Mouse (Mus musculus): Measurements from ENCODE around the gene Dnm3.
"Not testable (repeated sequence)": the region's sequence is repeated elsewhere in the genome, so short reads cannot be mapped to it uniquely, and the experiment has no call there.

The Dnm3 gene

DNA sequence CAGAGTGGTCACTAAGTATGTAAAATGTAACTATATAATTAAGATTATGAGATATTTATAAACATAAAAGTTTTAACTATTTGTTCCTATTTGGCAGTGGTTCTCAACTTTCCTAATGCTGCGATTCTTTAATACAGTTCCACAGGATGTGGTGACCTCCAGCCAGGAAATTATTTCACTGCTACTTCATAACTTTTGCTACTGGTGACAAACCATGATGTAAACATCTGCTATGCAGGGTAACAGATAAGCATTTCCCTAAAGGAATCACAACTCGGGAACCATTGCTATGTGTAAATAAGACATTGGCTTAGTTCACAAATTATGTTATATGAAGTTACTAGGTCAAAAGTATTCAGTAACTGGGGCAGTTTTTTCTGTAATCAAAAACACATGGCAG, 48.9 kb downstream of the Dnm3 start:
- no peak for DNase-seq (ENCODE audit: low read depth)

DNA sequence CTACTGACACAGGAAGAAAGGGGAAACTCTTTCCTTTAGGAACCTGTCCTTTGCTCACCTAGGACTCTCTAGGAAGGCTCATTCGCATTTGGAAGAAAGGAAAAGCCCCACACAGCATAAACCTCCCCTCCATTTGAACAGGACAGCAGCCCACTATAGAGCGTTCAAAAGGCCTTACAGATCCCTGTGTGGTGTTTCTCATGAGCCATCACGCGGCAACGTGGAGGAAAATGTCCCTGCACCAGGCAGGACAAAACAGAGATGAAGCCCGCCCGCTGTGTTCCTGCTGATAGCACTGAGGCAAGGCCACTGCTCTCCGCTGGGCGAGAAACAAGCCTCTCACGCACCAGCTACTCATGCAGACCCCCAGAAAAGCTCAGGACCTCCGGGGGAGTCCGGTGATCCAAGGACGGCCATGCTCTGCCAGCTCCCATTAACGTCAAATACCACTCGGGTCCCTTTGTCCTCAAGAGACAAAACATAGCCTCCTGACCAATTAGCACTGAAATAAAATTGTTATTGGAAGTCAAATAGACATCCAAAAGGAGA, 51.8 kb downstream of the Dnm3 start:
- no peak for DNase-seq (ENCODE audit: low read depth)

DNA sequence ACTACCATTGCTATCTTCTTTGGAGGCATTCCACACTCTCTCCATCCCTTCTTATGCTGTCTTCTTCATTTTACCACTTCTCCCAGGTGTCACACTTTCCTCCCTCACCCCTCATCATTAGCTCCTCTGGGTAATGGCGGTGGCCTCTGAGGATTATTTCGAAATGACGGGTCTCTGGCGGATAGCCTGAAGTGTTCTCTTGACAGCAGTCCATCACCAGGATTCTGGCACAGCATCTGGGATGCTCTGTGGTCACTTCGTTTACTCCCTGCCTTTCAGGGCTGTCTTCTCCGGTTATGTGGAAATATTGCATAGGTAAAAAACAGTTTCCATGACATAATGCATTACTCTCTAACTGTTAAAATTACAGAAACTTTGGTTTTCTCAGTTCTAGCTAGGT, 55.0 kb downstream of the Dnm3 start:
- DNase-seq (ENCODE audit: low read depth), result no peak

DNA sequence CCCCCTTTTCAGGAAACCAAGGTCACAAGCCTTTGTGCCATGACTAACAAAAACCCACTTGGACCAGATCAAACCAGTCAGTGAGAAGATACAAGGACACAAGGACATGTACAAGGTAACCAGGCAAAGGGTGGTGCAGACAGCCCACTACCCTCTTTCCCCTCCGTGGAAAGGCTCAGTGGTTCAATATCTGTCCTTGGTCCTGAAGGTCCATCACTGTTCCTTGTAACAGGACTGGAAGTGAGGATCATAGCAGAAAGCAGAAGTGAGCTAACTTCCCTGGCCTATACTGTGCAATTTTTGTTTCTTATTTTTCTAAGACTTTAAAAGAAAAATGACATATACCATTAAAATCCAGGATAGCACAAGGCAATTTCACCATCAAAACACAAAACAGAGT, 64.0 kb downstream of the Dnm3 start:
- no peak for DNase-seq (ENCODE audit: low read depth)

DNA sequence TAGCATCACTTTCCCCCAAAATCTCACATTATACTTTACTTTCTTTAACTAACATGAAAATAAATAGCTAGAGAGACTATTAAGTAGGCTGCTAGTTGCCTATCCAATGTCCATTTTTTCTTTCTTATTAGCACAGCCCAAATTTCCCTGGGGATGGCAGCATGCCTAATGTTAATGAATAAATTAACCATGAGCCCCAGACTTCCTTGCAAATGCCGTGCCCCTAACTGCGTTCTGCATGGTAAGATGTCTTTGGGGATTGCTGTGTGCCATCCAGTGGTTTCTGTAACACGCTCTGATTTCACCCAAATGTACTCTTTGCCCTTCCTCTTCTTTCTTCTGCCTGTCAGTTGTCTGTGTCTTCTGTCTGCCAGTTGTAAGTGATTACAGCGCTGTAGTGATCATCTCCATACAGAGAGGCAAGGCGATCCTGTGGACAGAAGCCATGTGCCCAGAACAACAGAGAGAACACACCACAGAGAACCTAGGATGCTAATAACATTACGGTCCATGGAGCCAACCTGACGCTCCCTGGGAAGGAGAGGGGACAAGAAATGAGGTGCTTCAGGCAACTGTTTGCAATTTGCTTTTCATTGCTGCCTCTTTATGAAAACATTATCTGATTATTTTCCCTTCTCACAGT, 64.9 kb downstream of the Dnm3 start:
- no peak for DNase-seq (ENCODE audit: low read depth)

DNA sequence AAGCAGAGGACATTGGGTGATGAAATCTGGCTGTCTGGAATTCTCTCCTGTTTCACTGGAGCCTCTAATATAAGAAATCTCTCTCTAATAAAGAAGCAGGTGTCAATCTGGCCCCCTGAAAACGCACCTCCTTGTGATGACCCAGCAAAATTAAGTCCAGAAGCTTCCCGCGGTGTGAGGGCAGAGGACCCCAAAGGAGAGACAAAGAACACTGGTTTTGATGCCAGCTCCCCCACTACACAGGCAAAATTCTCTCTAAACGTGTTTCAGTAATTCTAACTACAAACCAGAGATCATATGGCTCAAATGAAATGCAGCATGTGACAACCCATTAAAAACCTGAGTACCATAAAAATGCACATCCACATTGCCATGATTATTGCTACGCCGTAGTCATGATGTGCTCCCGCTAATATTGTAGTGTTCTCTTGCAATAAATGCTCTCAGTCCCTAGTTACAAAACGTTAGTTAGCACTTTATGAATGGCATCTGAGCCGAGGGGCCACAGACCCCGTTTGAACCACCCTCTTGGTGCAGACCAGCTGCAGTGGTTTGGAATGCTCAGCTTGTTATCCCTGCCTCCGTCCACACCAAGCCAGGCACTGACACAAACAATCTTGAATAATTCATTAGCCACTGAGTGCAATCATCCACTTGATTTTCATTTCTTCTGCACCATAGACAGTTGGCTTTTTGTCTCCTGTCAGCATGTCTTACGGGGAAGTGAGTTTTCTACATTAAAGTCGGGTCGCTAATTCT, 67.4 kb downstream of the Dnm3 start:
- DNase-seq (ENCODE audit: low read depth), result no peak

DNA sequence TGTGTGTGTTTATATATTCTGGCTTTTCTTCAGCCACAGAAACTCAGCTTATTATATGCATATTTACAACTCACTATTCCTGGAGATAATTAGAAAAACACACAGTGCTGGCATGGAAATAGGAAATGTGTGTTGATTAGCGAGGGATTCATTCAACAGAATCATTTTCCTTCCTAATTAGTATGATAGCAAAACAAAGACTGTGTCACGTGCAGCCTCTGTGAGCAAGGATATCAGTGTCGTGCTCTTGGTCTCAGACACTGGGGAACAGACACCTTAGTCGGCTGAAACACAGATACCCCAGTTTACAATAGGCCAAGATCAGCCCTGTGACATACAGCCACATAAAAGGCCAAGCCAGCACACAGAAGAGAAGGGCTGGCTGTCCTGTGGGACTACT, 83.3 kb downstream of the Dnm3 start:
- no peak for DNase-seq (ENCODE audit: low read depth)

DNA sequence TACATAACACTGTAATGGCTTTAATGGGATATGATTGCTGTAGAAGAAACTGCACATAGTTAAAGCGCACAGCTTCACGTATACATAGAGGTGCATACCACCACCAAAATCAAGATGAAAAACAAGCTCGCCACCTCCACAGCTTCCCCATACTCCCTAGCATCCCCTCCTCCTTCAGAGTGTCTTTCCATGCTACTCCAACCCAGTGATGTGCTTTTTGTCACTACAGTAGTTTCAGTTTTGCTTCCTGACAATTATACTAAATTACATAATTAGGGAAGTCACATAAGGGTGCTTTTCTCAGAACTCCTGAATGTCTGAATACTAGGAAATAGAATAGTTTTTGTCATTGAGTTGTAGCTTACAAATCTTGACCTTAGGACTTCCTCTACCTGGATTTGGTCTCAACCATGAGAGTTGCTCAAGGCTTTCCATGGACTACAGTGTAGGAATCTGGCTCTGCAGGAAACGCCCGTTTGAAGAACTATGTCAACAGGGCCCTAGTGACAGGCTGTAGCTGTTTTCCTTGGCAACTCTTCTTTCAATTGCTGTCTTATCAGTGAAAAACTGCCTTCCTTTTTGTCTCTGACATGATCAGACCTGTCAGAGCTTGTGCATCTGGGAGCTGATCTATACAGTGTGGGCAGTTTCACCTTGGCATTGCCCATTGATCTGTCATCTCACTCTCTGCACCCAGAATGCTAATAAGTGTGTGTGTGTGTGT, 89.2 kb downstream of the Dnm3 start:
- DNase-seq (ENCODE audit: low read depth), result no peak

DNA sequence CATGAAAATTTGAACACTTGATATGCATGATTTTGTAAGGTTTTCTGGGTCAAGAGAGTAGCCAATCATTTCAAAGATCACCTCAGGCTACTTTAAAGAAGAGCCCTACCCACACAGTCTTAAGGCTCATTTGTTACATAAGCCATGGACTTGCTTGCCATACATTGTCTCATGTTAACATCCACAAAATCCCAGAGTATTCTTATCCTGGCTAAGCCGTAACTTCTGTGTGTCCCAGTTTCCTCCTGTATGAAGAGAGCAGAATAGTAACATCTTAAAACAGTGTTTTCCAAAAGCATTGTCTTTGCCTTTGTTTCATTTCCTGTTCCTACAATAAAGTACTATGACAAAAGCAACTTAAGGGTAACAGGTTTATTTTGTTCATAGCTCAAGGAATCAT, 104.8 kb downstream of the Dnm3 start:
- DNase-seq (ENCODE audit: low read depth), result not testable (repeated sequence)

DNA sequence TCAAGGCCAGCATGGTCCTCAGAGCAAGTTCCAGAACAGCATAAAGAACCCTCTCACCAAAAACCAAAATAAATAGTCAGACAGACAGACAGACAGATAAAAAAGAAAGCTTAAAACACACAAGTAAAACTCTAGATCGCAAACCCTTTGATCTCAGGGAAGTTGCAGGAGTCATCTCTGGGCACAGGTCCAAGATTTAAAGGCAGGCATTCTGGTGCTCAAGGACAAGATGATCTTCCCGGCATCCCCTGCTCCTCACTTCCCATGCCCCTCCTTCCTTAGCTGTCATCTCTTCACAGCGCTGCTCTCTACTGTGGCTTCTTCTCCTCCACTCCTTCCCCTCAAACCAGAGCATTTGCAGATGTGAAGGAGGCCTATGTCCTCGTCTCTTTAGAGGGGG, 108.1 kb downstream of the Dnm3 start:
- DNase-seq (ENCODE audit: low read depth), result no peak

DNA sequence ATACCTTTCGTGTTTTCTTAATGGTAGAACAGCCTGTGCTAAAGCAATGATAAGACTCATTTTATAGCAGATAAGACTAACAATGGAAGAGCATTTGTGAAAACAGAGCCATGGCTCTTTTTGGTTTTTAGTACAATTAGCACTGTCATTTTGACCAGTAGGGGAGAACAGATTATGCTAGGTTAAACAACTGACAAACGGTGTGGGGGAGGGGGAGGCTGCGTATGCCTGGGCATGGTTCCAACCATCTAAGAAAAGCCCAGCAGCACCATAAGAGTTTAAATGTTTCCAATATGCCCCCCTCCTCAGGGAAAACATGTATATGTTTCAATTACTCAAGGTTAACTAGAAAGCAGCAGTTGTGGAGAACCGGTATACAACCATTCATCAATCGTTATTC, 115.9 kb downstream of the Dnm3 start:
- no peak for DNase-seq (ENCODE audit: low read depth)

DNA sequence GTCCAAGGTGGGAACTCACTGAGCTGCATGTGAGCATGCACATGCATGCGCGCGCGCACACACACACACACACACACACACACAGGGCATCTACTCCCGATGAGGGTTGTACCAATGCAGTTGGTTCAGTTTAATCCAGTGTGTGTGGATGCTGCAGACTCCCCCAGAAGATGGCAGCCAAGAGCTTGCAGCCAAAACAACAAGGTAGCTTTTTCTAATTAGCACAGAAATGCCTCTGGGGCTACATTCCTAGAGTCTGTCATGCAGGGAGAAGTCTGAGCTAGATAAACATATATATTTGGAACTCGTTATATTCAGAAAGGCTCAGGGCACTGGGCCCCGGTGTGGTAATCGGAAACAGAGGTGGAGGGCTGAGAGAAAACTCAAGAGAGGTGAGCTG, 118.6 kb downstream of the Dnm3 start:
- no peak for DNase-seq (ENCODE audit: low read depth)

DNA sequence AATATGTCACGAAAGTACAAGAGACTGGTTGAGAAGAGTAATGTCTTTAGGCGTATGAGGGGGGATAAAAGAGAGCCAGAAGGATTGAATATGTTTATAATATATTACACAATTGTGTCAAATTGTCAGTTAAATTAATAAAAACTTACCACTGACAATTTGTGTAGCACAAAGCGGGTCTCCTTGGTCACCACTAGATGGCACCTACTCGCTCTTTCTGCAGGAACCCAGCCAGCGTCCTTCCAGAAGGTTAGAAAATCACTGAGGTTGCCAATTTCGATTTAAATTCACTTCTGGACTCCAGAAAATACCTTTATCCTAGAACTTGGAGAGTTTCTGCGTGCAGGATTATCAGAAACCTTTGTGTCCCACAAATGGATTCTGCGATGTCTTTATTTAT, 119.8 kb downstream of the Dnm3 start:
- peak; percentile 24 for DNase-seq (ENCODE audit: low read depth)

DNA sequence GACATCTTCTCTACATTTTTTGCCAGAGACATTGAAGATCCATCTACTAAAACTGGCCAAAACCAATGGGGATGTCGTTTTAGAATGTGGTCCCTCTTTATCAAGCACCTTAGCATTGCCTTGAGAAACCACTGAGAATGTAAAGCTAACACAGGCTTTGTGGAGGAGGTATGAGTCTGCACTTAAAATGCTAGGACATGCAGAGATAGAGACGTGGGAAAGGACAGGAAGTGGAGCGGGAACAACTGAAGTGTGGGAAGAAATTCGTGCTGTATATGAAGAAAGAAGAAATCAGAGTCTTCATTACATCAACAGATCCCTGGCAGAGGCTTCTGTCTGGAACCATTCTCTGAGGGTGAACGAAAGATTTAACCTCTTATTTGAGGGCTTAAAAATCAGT, 121.4 kb downstream of the Dnm3 start:
- no peak for DNase-seq (ENCODE audit: low read depth)

DNA sequence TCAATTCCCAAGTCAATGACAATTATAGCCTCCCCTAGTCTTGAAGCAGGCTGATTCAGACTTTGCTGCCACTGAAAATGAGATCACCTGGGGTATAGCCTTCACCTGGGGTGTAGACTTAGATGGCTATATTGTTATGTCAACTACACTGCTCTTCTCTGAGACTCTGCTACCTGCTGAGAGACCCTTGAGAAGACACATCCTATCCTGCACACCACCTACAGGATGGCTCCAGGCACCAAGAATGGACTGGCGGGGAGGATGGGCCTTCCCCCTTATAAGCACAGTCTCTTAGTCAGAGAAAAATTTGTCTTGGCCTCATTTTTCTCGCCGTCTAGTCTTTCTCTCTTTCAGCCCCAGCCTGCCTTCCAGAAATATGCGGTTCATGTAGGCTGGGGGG, 123.1 kb downstream of the Dnm3 start:
- no peak for DNase-seq (ENCODE audit: low read depth)

DNA sequence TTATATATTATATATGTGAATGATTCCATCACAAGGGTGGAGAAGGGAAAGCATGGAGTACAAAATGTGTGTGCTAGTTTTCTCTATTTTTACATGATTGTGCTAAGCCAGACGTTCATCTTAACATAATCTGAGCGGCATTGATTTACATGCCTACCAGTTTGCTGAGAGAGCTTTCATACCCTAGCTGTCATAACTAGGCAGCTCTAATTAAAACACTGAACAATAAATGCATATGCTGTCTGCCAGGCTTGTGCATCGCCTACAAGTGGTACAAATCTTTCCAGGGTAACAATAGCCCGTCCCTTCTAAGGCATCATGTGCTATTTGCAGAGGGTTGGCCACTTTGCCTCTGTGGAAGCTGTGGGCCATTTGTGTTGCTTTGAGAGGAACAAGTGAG, 124.0 kb downstream of the Dnm3 start:
- no peak for DNase-seq (ENCODE audit: low read depth)

DNA sequence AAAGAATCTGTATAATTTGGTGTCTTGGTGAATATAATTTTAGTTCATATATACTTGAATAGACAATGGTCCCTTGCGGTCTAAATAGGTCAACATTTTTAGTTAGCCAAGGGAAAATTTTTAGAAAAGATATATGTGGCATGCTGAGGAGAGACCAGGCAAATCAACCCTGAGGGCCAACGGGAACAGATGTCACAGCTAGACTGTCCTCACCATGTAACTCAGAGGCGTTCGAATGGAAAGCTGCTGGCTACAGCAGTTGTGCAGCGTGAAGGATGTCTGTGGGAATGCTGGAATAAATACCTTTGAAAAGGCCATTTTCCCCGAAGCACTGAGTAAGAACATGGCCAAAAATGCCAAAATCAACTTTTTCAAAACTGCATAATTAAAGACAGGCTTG, 128.5 kb downstream of the Dnm3 start:
- no peak for DNase-seq (ENCODE audit: low read depth)

DNA sequence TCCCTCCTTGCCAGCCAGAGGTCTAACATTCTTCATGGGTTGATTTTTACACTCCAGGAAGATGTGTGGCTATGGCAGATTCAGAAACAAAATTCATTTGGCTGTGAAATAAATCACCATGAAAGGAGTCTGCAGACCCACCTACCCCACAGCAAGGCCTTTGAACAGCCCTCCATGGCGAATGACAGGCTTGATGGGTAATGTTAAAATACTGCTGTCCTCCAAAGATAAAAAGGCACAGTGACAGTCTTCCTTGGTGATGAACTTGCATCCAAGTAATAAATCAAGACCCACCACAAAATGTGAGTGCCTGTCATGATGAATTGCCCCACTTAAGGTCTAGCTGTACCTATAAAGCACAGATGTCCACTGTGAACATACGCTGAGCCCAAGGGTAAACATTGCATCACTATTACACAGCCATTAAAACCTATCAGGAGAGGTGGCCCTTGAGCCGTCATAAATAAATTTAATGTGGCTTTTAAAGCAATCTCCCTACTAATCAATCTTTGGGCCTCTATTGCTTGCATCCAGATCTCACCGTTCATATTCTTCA, 131.3 kb downstream of the Dnm3 start:
- DNase-seq (ENCODE audit: low read depth), result no peak

DNA sequence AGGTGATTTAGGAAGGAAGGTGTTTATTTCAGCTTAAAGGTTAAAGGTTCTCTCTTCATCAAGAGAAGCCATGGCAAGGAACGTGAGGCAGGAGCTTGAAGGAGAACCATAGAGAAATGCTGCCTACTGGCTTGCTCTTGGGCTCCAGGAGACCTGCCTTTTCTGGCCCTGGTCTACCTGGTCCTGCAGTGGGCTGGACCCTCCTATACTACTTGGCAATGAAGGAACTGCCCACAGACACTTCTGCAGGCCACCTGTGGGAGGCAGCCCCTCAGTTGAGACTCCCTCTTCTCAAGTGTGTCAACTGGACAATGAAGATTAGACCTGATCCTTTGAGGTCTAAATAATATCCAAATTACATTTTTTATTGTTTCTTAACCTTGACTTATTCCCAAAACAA, 140.7 kb downstream of the Dnm3 start:
- no peak for DNase-seq (ENCODE audit: low read depth)

DNA sequence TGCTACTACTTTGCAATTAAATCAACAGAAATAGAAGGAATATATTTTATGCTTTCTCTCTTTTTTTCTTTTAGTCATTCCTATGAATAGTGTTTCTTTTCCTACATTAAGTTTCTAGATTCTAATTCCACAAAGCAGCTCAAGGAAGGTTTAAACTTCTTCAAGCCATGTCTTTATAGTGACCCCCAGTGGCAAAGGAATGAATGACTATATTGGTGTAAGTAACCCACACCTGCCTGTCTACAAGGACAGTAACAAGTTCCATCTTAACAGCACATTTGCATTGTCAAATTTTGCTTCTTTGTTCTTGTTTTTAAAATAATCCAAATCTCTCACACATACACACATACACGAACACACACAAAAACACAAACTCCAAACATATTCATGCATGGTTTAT, 141.2 kb downstream of the Dnm3 start:
- peak; percentile 60 for DNase-seq (ENCODE audit: low read depth)

DNA sequence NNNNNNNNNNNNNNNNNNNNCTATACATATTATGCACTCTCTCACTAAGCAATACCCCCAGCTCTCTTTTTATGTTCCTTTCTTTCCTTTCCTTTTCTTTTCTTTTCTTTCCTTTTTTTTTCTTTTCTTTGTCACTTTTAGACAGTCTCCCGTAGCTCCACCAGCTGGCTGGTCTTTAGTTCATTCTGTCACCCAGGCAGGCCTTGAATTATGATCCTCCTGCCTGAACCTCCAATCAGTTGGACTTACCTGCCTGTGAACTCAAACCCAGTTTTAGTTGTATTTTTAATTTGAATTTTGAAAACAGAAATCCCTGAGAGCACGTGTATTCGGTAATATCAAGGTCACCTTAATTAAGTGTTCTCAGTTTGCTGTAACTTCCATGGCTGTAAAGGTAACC, 141.6 kb downstream of the Dnm3 start:
- no peak for DNase-seq (ENCODE audit: low read depth)

DNA sequence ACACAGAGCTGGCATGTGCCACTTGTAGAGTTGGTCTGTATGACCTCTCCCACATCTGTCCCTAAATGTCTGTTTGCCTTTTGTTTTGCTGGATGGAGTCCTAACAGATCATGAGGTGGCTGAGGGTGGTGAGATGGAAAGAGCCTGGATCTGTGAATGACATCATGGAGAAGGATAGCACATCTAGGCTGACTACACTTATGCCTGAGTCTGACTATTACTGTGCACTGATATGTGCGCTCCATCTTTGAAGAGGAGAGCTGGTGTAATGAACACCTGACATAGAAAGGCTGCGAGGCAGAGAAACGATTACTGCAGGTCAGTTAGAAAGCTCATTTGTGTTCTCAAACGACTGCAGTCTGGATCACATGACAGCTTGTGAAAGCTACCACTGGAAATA, 149.2 kb downstream of the Dnm3 start:
- no peak for DNase-seq (ENCODE audit: low read depth)

DNA sequence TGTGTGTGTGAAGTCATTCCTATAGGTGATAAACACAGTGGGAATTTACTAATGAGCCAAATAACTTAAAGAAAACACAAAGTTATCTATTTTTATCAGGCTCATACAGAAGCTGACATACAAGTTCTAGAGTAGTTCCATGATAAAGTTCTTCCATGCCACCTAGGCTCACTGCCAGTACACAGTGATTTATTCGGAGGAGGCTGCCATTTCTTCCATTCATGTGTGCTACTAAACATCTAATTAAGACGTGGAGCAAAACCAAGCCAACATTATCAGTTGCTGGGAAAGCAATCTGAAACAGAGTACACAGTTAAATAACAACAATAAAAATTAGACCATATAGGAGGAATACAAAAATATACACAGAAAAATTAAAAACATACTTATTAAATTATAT, 150.2 kb downstream of the Dnm3 start:
- DNase-seq (ENCODE audit: low read depth), result no peak
